24 mouse cellular contexts compared by ENCODE assay signal in genomic region chr10:121773813-121774212, GRCm38 (mm10).
"Had no signal": no experiment of that assay in that cellular context is flagged by ENCODE, and none has a peak within 500 bp of the region (broad histone marks: within the 10 kb centered on the region; RNA-seq: fewer than 3 reads in every experiment).

No protein-coding gene starts in this region.

- H3K27ac ChIP-seq: forebrain, embryonic 15.5 days; gastrocnemius, adult 2 months; heart, adult 2 months; heart, embryonic 13.5 days; heart, embryonic 15.5 days; hindbrain, embryonic 13.5 days; hindbrain, embryonic 15.5 days; hindbrain, postnatal 0 days; kidney, embryonic 15.5 days; kidney, postnatal 0 days; left cerebral cortex, adult 2 months; limb, embryonic 10.5 days; limb, embryonic 12.5 days; liver, embryonic 13.5 days had no signal

- H3K4me3 ChIP-seq: forebrain, embryonic 15.5 days; gastrocnemius, adult 2 months; heart, adult 2 months; heart, embryonic 13.5 days; heart, embryonic 15.5 days; hindbrain, embryonic 13.5 days; hindbrain, embryonic 15.5 days; kidney, embryonic 15.5 days; left cerebral cortex, adult 2 months; limb, embryonic 10.5 days; limb, embryonic 12.5 days; liver, embryonic 13.5 days had no signal

- H3K36me3 ChIP-seq: forebrain, embryonic 15.5 days; heart, embryonic 13.5 days; heart, embryonic 15.5 days; hindbrain, embryonic 13.5 days; hindbrain, embryonic 15.5 days; kidney, embryonic 15.5 days; limb, embryonic 10.5 days; limb, embryonic 12.5 days; liver, embryonic 13.5 days had no signal

- H3K9ac ChIP-seq: forebrain, embryonic 15.5 days; forebrain, postnatal 0 days; heart, embryonic 13.5 days; heart, embryonic 15.5 days; hindbrain, embryonic 13.5 days; hindbrain, embryonic 15.5 days; kidney, embryonic 15.5 days; limb, embryonic 12.5 days; liver, embryonic 13.5 days had no signal

- H3K27me3 ChIP-seq: forebrain, embryonic 15.5 days; heart, embryonic 13.5 days; heart, embryonic 15.5 days; hindbrain, embryonic 13.5 days; hindbrain, embryonic 15.5 days; kidney, embryonic 15.5 days; limb, embryonic 12.5 days; liver, embryonic 13.5 days had no signal

- H3K9me3 ChIP-seq: forebrain, embryonic 15.5 days; heart, embryonic 13.5 days; heart, embryonic 15.5 days; hindbrain, embryonic 13.5 days; hindbrain, embryonic 15.5 days; kidney, embryonic 15.5 days; limb, embryonic 10.5 days; limb, embryonic 12.5 days; liver, embryonic 13.5 days had no signal

- H3K4me1 ChIP-seq: forebrain, embryonic 15.5 days; heart, embryonic 13.5 days; hindbrain, embryonic 13.5 days; hindbrain, embryonic 15.5 days; limb, embryonic 10.5 days; limb, embryonic 12.5 days; liver, embryonic 13.5 days had no signal

- H3K4me2 ChIP-seq: forebrain, embryonic 15.5 days; heart, embryonic 11.5 days; heart, embryonic 13.5 days; heart, embryonic 15.5 days; hindbrain, embryonic 13.5 days; hindbrain, embryonic 15.5 days; kidney, embryonic 15.5 days; limb, embryonic 12.5 days; liver, embryonic 13.5 days had no signal

- ATAC-seq: forebrain, embryonic 15.5 days; forebrain, postnatal 0 days; hindbrain, postnatal 0 days had no signal

- DNase-seq: forebrain, postnatal 0 days; gastrocnemius, adult 2 months; gastrocnemius, postnatal 10 days; gastrocnemius, postnatal 25 days; heart, adult 2 months; heart, postnatal 14 days; heart, postnatal 36 days; kidney, adult 18-20 months; kidney, adult 9 months; kidney, postnatal 14 days; liver, embryonic 13.5 days; lung, adult 18-20 months had no signal
